Mouse (Mus musculus): ENCODE measurements around the gene Kcnk18. TPM values are rescaled to one million over a fixed set of nuclear protein-coding genes. Genes with fewer than 3 reads are reported as not detected.

Gene Kcnk18
- polyA plus RNA-seq, 1 experiment: not detected

GRCm38 (mm10) chr19:59265907-59266306 is 46.9 kb downstream of the Kcnk18 start:
- Histone ChIP-seq H3K4me1 (ENCODE audit: control insufficient read depth, insufficient read depth, low read length) (peaks cover 4% of the 10 kb centered on the region; the same call in 1 of the 2 replicates), H3K4me3 (replicated peaks; ENCODE audit: extremely low read depth, low read depth, low read length) (no peak overlapping the region)
- WGBS: 68% methylated on average over 6 of the region's 6 CpGs
- TF ChIP-seq POLR2A (IDR thresholded peaks at IDR 0.05; ENCODE audit: borderline replicate concordance, extremely low read depth, low read depth, low read length) (no peak), CTCF (IDR thresholded peaks at IDR 0.05; ENCODE audit: insufficient read depth, low read length) (no peak)
- DNase-seq: no peak

GRCm38 (mm10) chr19:59267417-59267963 is 48.5 kb downstream of the Kcnk18 start:
- TF ChIP-seq POLR2A (IDR thresholded peaks at IDR 0.05; ENCODE audit: borderline replicate concordance, extremely low read depth, low read depth, low read length) (no peak), CTCF (IDR thresholded peaks at IDR 0.05; ENCODE audit: insufficient read depth, low read length) (no peak)
- no peaks in the 10 kb centered on the region for H3K4me1 ChIP-seq (ENCODE audit: control insufficient read depth, insufficient read depth, low read length)
- 19% methylated on average over 5 of the region's 5 CpGs for WGBS
- DNase-seq: no peak
- no peak overlapping the region for H3K4me3 ChIP-seq (replicated peaks; ENCODE audit: extremely low read depth, low read depth, low read length)

GRCm38 (mm10) chr19:59273190-59273589 is 54.2 kb downstream of the Kcnk18 start:
- no peak overlapping the region for H3K4me3 ChIP-seq (replicated peaks; ENCODE audit: extremely low read depth, low read depth, low read length)
- H3K4me1 ChIP-seq (ENCODE audit: control insufficient read depth, insufficient read depth, low read length): no peaks in the 10 kb centered on the region
- TF ChIP-seq CTCF (IDR thresholded peaks at IDR 0.05; ENCODE audit: insufficient read depth, low read length) (no peak), POLR2A (IDR thresholded peaks at IDR 0.05; ENCODE audit: borderline replicate concordance, extremely low read depth, low read depth, low read length) (no peak)
- no peak for DNase-seq
- 86% methylated on average over 7 of the region's 7 CpGs for WGBS

- TF ChIP-seq CTCF (IDR thresholded peaks at IDR 0.05; ENCODE audit: insufficient read depth, low read length): no peak
- TF ChIP-seq POLR2A (IDR thresholded peaks at IDR 0.05; ENCODE audit: borderline replicate concordance, extremely low read depth, low read depth, low read length): no peak
- WGBS: 86% methylated on average over 7 of the region's 7 CpGs
- DNase-seq: no peak
- no peak overlapping the region for H3K4me3 ChIP-seq (replicated peaks; ENCODE audit: extremely low read depth, low read depth, low read length)
- no peaks in the 10 kb centered on the region for H3K4me1 ChIP-seq (ENCODE audit: control insufficient read depth, insufficient read depth, low read length)
These were observed 57.3 kb downstream of the Kcnk18 start for GRCm38 (mm10) chr19:59276354-59276753.

GRCm38 (mm10) chr19:59280841-59281240 is 61.8 kb downstream of the Kcnk18 start:
- Histone ChIP-seq H3K4me1 (ENCODE audit: control insufficient read depth, insufficient read depth, low read length) (no peaks in the 10 kb centered on the region), H3K4me3 (replicated peaks; ENCODE audit: extremely low read depth, low read depth, low read length) (no peak overlapping the region)
- no peak for DNase-seq
- no peak for TF ChIP-seq POLR2A (IDR thresholded peaks at IDR 0.05; ENCODE audit: borderline replicate concordance, extremely low read depth, low read depth, low read length)
- no peak for TF ChIP-seq CTCF (IDR thresholded peaks at IDR 0.05; ENCODE audit: insufficient read depth, low read length)

- 84% methylated on average over 3 of the region's 3 CpGs for WGBS
These were observed 63.0 kb downstream of the Kcnk18 start for GRCm38 (mm10) chr19:59282001-59282400.

More at GRCm38 (mm10) chr19:59282001-59282400, 63.0 kb downstream of the Kcnk18 start:
- H3K4me1 ChIP-seq (ENCODE audit: control insufficient read depth, insufficient read depth, low read length): no peaks in the 10 kb centered on the region
- no peak for DNase-seq
- no peak overlapping the region for H3K4me3 ChIP-seq (replicated peaks; ENCODE audit: extremely low read depth, low read depth, low read length)
- TF ChIP-seq POLR2A (IDR thresholded peaks at IDR 0.05; ENCODE audit: borderline replicate concordance, extremely low read depth, low read depth, low read length) (no peak), CTCF (IDR thresholded peaks at IDR 0.05; ENCODE audit: insufficient read depth, low read length) (no peak)

Other genes starting within 250 kb of the Kcnk18 start
- gene Shtn1, start 143.1 kb upstream of the Kcnk18 start, polyA plus RNA-seq (2012; rRNA removed): 3.4 and 6.4 TPM in 2 replicates
- gene Vax1, start 49.2 kb upstream of the Kcnk18 start, polyA plus RNA-seq (2012; rRNA removed): not detected in 2 replicates
- gene Slc18a2, start 41.7 kb downstream of the Kcnk18 start, polyA plus RNA-seq (2012; rRNA removed): 0.26 and 0.54 TPM in 2 replicates
- gene Rps12-ps3, start 103.1 kb downstream of the Kcnk18 start, polyA plus RNA-seq (2012; rRNA removed): 1,993 and 2,492 TPM in 2 replicates
- gene Pdzd8, start 126.6 kb downstream of the Kcnk18 start, polyA plus RNA-seq (2012; rRNA removed): 10.0 and 12.3 TPM in 2 replicates
- not detected in 2 replicates for gene Emx2, start 239.2 kb downstream of the Kcnk18 start, polyA plus RNA-seq (2012; rRNA removed)

All from lung, adult 2 months (tissue).